Mouse (Mus musculus) testis, adult 2 months (tissue): ENCODE data around the gene Olfr1323. TPM values are rescaled to one million over a fixed set of nuclear protein-coding genes. Genes with fewer than 3 reads are reported as not detected.

ENCODE experiments used
- H3K27ac ChIP-seq: fragments of 200-500 bp; 2 replicates; pipeline ENCODE4 v1.5.1; 2012; ENCODE audit warnings: low read depth, low read length; ENCODE audit not compliant: control insufficient read depth, insufficient read depth
- H3K27me3 ChIP-seq: fragments of 200-500 bp; 2 replicates; pipeline ENCODE4 v1.6.1; 2012; ENCODE audit warnings: mild to moderate bottlenecking, low read length, moderate library complexity; ENCODE audit not compliant: control insufficient read depth, insufficient read depth
- H3K36me3 ChIP-seq: fragments of 200-500 bp; 2 replicates; pipeline ENCODE4 v1.6.1; 2012; ENCODE audit warnings: mild to moderate bottlenecking, low read length; ENCODE audit not compliant: control insufficient read depth, insufficient read depth
- H3K4me1 ChIP-seq: fragments of 200-500 bp; 2 replicates; pipeline ENCODE4 v1.6.1; 2012; ENCODE audit warnings: low read length; ENCODE audit not compliant: control insufficient read depth, insufficient read depth
- H3K4me3 ChIP-seq: fragments of 200-500 bp; 2 replicates; pipeline ENCODE4 v1.5.1; 2012; ENCODE audit warnings: low read depth, mild to moderate bottlenecking, low read length, moderate library complexity, mixed read lengths; ENCODE audit not compliant: control insufficient read depth
- CTCF ChIP-seq: fragments of 200-500 bp; IDR thresholded peaks from 2 replicates; pipeline ENCODE4 v1.5.1; 2012; ENCODE audit warnings: low read depth, mild to moderate bottlenecking, inconsistent platforms, low read length, moderate library complexity; ENCODE audit not compliant: control insufficient read depth, insufficient read depth, insufficient replicate concordance
- POLR2A ChIP-seq: fragments of 200-500 bp; IDR thresholded peaks from 2 replicates; pipeline ENCODE4 v1.6.1; 2012; ENCODE audit warnings: low read depth, mild to moderate bottlenecking, inconsistent platforms, low read length, moderate library complexity; ENCODE audit not compliant: control insufficient read depth
- polyA plus RNA-seq: library from polyadenylated mRNA; depleted of rRNA; stranded (reverse); fragments of >200 nt; gene quantifications from 2 replicates; pipeline ENCODE4 v1.2.3, GENCODE M21; 2012; rRNA removed

Gene Olfr1323
- polyA plus RNA-seq = not detected in 2 replicates

DNA sequence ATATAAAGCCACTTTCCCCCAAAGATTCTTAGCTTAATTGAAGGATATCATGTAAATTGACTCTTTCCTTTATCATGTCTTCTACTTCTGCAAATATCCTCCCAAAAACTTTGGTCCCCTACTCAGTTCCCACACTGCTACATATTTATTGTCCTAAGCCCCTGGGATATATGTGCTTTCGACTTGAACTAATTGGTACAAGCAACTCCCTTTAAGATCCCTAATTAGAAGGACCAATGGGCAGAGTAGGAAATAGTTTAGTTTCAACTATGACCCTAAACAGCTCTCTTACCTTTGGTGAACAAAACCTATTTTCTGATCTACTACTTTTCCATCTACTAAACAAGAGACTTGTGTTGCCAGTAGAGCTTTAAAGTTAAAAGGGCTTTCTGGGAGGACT lies at the start of gene Olfr1323:
TSS of gene Olfr1323 (minus strand) at position 101 of the 400 bp plus-strand sequence.
- Histone ChIP-seq H3K4me1 (no peaks in the 10 kb centered on the region), H3K36me3 (no peaks in the 10 kb centered on the region), H3K27ac (no peak within 1 kb of the TSS), H3K27me3 (no peaks in the 10 kb centered on the region), H3K4me3 (no peak within 1 kb of the TSS)
- TF ChIP-seq POLR2A (no peak), CTCF (no peak)

DNA sequence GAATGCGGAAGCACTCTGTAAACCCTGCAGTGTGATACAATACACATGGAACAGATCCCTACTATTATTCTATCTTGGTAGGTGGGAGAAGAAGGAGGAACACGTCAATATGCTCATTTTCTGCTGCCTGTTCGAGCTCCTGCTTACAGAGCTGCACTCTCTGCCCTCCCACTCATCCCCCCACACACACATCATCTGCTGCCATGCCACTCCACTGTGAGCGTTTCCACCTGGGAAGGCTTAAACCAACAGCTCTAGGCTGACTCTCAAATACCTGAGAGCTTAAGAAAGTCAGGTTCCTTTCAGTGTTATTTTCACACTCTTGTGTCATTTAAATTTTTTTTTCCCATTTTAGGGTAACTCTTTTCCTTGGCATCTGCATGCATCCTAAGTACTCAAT lies 6.9 kb downstream of the Olfr1323 start:
- Histone ChIP-seq H3K4me3 (no peak overlapping the region), H3K36me3 (no peaks in the 10 kb centered on the region), H3K4me1 (no peaks in the 10 kb centered on the region), H3K27ac (no peak overlapping the region), H3K27me3 (no peaks in the 10 kb centered on the region)
- TF ChIP-seq CTCF (no peak), POLR2A (no peak)

Other genes with a start within 250 kb of the Olfr1323 start
- 0.02 TPM in 1 of 2 replicates, not detected in the other for gene Igsf1, start 221.6 kb downstream of the Olfr1323 start, polyA plus RNA-seq
- not detected in 2 replicates for gene Olfr1322, start 127.9 kb downstream of the Olfr1323 start, polyA plus RNA-seq